ENCODE assay signal across 37 mouse cellular contexts in genomic region chr3:36064592-36065061, GRCm38 (mm10). TPM values are rescaled to one million over a fixed set of nuclear protein-coding genes. Genes with fewer than 3 reads are reported as not detected.
DNase-seq lines count a peak whose midpoint lies in the region; ATAC-seq and TF ChIP-seq lines count a peak whose summit lies in the region.
"Had no signal": no experiment of that assay in that cellular context is flagged by ENCODE, and none has a peak within 500 bp of the region (broad histone marks: within the 10 kb centered on the region; RNA-seq: fewer than 3 reads in every experiment).

No protein-coding gene starts in this region.

- H3K27ac ChIP-seq in spleen, adult 2 months (ENCODE audit: insufficient read depth, low read length), result peak overlapping the region; percentile 75
- H3K27ac ChIP-seq in CH12.LX (ENCODE audit: insufficient read depth, low read depth), result peak overlapping the region; percentile 97
- H3K27ac ChIP-seq: forebrain, embryonic 12.5 days; heart, embryonic 15.5 days; kidney, postnatal 0 days; limb, embryonic 13.5 days; liver, embryonic 12.5 days; midbrain, embryonic 13.5 days had no signal

- peak; percentile 26 for ATAC-seq in granulocyte monocyte progenitor cell, adult 5-6 weeks (replicated peaks; ENCODE audit: poor library complexity, severe bottlenecking)
- ATAC-seq in neutrophil, adult 5-6 weeks (ENCODE audit: extremely low read depth, insufficient number of reproducible peaks, low FRiP score, poor library complexity, severe bottlenecking), result peak; percentile 53; the same call in 1 of the 2 replicates
- ATAC-seq: forebrain, postnatal 0 days; hindbrain, embryonic 16.5 days; intestine, embryonic 16.5 days; liver, embryonic 12.5 days; liver, postnatal 0 days; lung, postnatal 0 days; Patski had no signal

- peak overlapping the region; percentile 61; the same call in 1 of the 2 replicates for H3K9ac ChIP-seq in CH12.LX (ENCODE audit: insufficient read depth, low read depth)
- H3K9ac ChIP-seq: forebrain, embryonic 12.5 days; heart, embryonic 15.5 days; limb, embryonic 13.5 days; liver, embryonic 12.5 days; liver, postnatal 0 days; midbrain, embryonic 13.5 days had no signal

- DNase-seq in spleen, adult 2 months (ENCODE audit: low read depth in 1 of 2, low spot score in 2 of 2), result peak in 1 of 2 experiments; percentile 55
- no peak for DNase-seq in spleen, postnatal 14 days (ENCODE audit: low spot score in 2 of 2)
- DNase-seq in CH12.LX (ENCODE audit: extremely low read depth), result peak; percentile 89
- DNase-seq in thymus, postnatal 0 days (ENCODE audit: low spot score), result no peak
- DNase-seq in urinary bladder, postnatal 14 days (ENCODE audit: low spot score), result no peak
- DNase-seq in adrenal gland, postnatal 36 days, result no peak
- DNase-seq: cerebellum, adult 8-10 months; cerebellum, postnatal 25 days; forebrain, postnatal 0 days; kidney, adult 8-10 months; kidney, postnatal 4 days; liver, postnatal 0 days had no signal

- no peak for TF ChIP-seq CTCF in spleen, adult 2 months (IDR thresholded peaks at IDR 0.05; ENCODE audit: extremely low read depth, insufficient read depth, insufficient read length, insufficient replicate concordance)
- no peak for TF ChIP-seq CTCF in CH12.LX (conservative IDR thresholded peaks at IDR 0.05 in 1 of 2, IDR thresholded peaks at IDR 0.05 in 1 of 2; ENCODE audit: low read depth in 2 of 2, low read length in 2 of 2)

- H3K4me2 ChIP-seq in CH12.LX (ENCODE audit: insufficient read depth, low read depth, poor library complexity, severe bottlenecking), result peak overlapping the region; percentile 47

- no peak for TF ChIP-seq RAD21 in CH12.LX (IDR thresholded peaks at IDR 0.05; ENCODE audit: low read depth, low read length)

- peak; percentile 83 for TF ChIP-seq EP300 in CH12.LX (IDR thresholded peaks at IDR 0.05; ENCODE audit: low read length)

- 11% methylated on average over 1 of the region's 1 CpGs for WGBS in spleen, adult 2 months

- no peak overlapping the region for H3K4me3 ChIP-seq in spleen, adult 2 months (ENCODE audit: extremely low read depth, insufficient read depth, insufficient read length)
- H3K4me3 ChIP-seq in CH12.LX (replicated peaks in 1 of 3; ENCODE audit: low read depth in 2 of 3, low read length in 2 of 3, poor library complexity in 1 of 3), result no peak overlapping the region

- TF ChIP-seq POLR2A in spleen, adult 2 months (IDR thresholded peaks at IDR 0.05; ENCODE audit: low read depth, low read length), result no peak
- 0 out of 2 replicates have a peak, but pooled peaks have one; percentile 10 for TF ChIP-seq POLR2A in CH12.LX (IDR thresholded peaks at IDR 0.05; ENCODE audit: low read depth, low read length)

- no peaks in the 10 kb centered on the region for H3K9me3 ChIP-seq in CH12.LX (replicated peaks; ENCODE audit: low read length)
- H3K9me3 ChIP-seq: forebrain, embryonic 12.5 days; heart, embryonic 15.5 days; limb, embryonic 13.5 days; liver, embryonic 12.5 days; midbrain, embryonic 13.5 days had no signal

- H3K4me1 ChIP-seq in spleen, adult 2 months (ENCODE audit: control insufficient read depth, insufficient read depth, insufficient read length), result peaks cover 13% of the 10 kb centered on the region
- H3K4me1 ChIP-seq in CH12.LX (ENCODE audit: control insufficient read depth in 1 of 2, insufficient read depth in 2 of 2), result peaks cover 11 to 60% of the 10 kb centered on the region in 2 experiments

- in situ Hi-C loops in CH12.LX (cut with MboI; ENCODE audit: low pct_ligation_motif_present, low pct_unique_long_range_greater_than_20kb, low sequenced_read_pairs), result loop anchor here (10.0 kb wide), 1 partner anchor 370 kb away; no protein-coding TSS in a partner anchor

- H3K27me3 ChIP-seq in spleen, adult 2 months (ENCODE audit: control insufficient read depth, insufficient read depth, low read length), result no peaks in the 10 kb centered on the region
- H3K27me3 ChIP-seq in CH12.LX (replicated peaks), result no peaks in the 10 kb centered on the region

- H3K36me3 ChIP-seq in spleen, adult 2 months (ENCODE audit: control insufficient read depth, insufficient read depth, low read length), result no peaks in the 10 kb centered on the region
- peaks cover 10 to 18% of the 10 kb centered on the region in 2 experiments for H3K36me3 ChIP-seq in CH12.LX (replicated peaks in 1 of 2; ENCODE audit: control insufficient read depth in 1 of 2, insufficient read depth in 1 of 2, low read length in 1 of 2)
- H3K36me3 ChIP-seq: forebrain, embryonic 12.5 days; heart, embryonic 15.5 days; midbrain, embryonic 13.5 days had no signal

- dilution Hi-C loops in CH12.LX (cut with MboI; ENCODE audit: extremely low pct_ligation_motif_present, extremely low pct_unique_long_range_greater_than_20kb, low sequenced_read_pairs), result no loop called here

- H3K79me2 ChIP-seq in CH12.LX (replicated peaks; ENCODE audit: control insufficient read depth, extremely low read depth, insufficient read depth, poor library complexity, severe bottlenecking), result peaks cover 37% of the 10 kb centered on the region

TF ChIP-seq in CH12.LX, 34 proteins besides CTCF, POLR2A, EP300 and RAD21 (continues in another document):
- no peak for TF ChIP-seq USF1 (IDR thresholded peaks at IDR 0.05; ENCODE audit: low read depth, low read length)
- TF ChIP-seq ZNF384 (IDR thresholded peaks at IDR 0.05; ENCODE audit: low read depth, low read length), result peak; percentile 33; the same call in 1 of the 2 replicates
- TF ChIP-seq NRF1 (IDR thresholded peaks at IDR 0.05; ENCODE audit: low read depth, low read length), result no peak
- TF ChIP-seq IRF4 (IDR thresholded peaks at IDR 0.05; ENCODE audit: low read depth, low read length), result peak; percentile 92
- TF ChIP-seq E2F4 (IDR thresholded peaks at IDR 0.05; ENCODE audit: insufficient replicate concordance, low read depth, low read length), result no peak; the same call in 1 of the 2 replicates
- TF ChIP-seq ZKSCAN1 (IDR thresholded peaks at IDR 0.05; ENCODE audit: borderline replicate concordance, low read depth, low read length), result no peak
- TF ChIP-seq SMC3 (IDR thresholded peaks at IDR 0.05; ENCODE audit: low read depth, low read length), result no peak
- TF ChIP-seq MXI1 (IDR thresholded peaks at IDR 0.05; ENCODE audit: low read depth, low read length), result no peak
- TF ChIP-seq NELFE (IDR thresholded peaks at IDR 0.05; ENCODE audit: low read depth, low read length), result no peak
- peak; percentile 74 for TF ChIP-seq TBP (conservative IDR thresholded peaks at IDR 0.05; ENCODE audit: low read depth, low read length)
- TF ChIP-seq UBTF (IDR thresholded peaks at IDR 0.05; ENCODE audit: low read depth, low read length), result no peak
- no peak for TF ChIP-seq RCOR1 (conservative IDR thresholded peaks at IDR 0.05; ENCODE audit: low read depth, low read length)
- TF ChIP-seq KAT2A (IDR thresholded peaks at IDR 0.05; ENCODE audit: insufficient replicate concordance, low read length), result no peak
- 0 out of 2 replicates have a peak, but pooled peaks have one; percentile 21 for TF ChIP-seq JUN (IDR thresholded peaks at IDR 0.05; ENCODE audit: insufficient read depth, low read depth, low read length)
- no peak for TF ChIP-seq MYC (IDR thresholded peaks at IDR 0.05; ENCODE audit: low read depth, low read length)
- no peak for TF ChIP-seq MAFK (IDR thresholded peaks at IDR 0.05; ENCODE audit: insufficient replicate concordance, low read length)
- no peak for TF ChIP-seq HCFC1 (IDR thresholded peaks at IDR 0.05; ENCODE audit: low read depth, low read length)
- no peak for TF ChIP-seq CHD2 (IDR thresholded peaks at IDR 0.05; ENCODE audit: low read length)
- TF ChIP-seq JUND (conservative IDR thresholded peaks at IDR 0.05; ENCODE audit: low read depth, low read length), result peak; percentile 39; the same call in 1 of the 2 replicates
- peak; percentile 45; the same call in 1 of the 2 replicates for TF ChIP-seq TCF12 (IDR thresholded peaks at IDR 0.05; ENCODE audit: low read depth, low read length)
- no peak for TF ChIP-seq MAX (IDR thresholded peaks at IDR 0.05; ENCODE audit: low read length)
- no peak for TF ChIP-seq CHD1 (IDR thresholded peaks at IDR 0.05; ENCODE audit: low read depth, low read length)
- TF ChIP-seq ELF1 (IDR thresholded peaks at IDR 0.05; ENCODE audit: low read depth, low read length), result peak; percentile 31; the same call in 1 of the 2 replicates
- peak; percentile 72 for TF ChIP-seq MEF2A (IDR thresholded peaks at IDR 0.05; ENCODE audit: borderline replicate concordance, low read depth, low read length)
- peak; percentile 68 for TF ChIP-seq ETS1 (conservative IDR thresholded peaks at IDR 0.05; ENCODE audit: low read depth, low read length)
- no peak; the same call in 1 of the 2 replicates for TF ChIP-seq ZMIZ1 (IDR thresholded peaks at IDR 0.05; ENCODE audit: low read depth, low read length)
- no peak for TF ChIP-seq PAX5 (IDR thresholded peaks at IDR 0.05; ENCODE audit: low read length)
- no peak for TF ChIP-seq USF2 (conservative IDR thresholded peaks at IDR 0.05; ENCODE audit: low read depth, low read length)
- TF ChIP-seq POLR2AphosphoS2 (IDR thresholded peaks at IDR 0.05; ENCODE audit: low read depth, low read length), result no peak
- TF ChIP-seq ZC3H11A (IDR thresholded peaks at IDR 0.05; ENCODE audit: low read depth, low read length), result no peak

RNA-seq across cellular contexts. Expression of gene Acad9, which starts 1.2 kb away (rescaled TPM):
- polyA plus RNA-seq in spleen, adult 2 months (2012; rRNA removed), result 8.9 and 9.2 TPM in 2 replicates
- total RNA-seq in CH12.LX (2012; rRNA removed) (61.7 and 62.2 TPM in 2 replicates), CH12.LX (2014; rRNA removed) (77.8 and 85.7 TPM in 2 replicates)
- 86.1 and 86.4 TPM in 2 replicates for polyA plus RNA-seq in CH12.LX (2012; ENCODE audit: insufficient read length, low read depth)
- 36.5 and 49.0 TPM in 2 replicates for total RNA-seq in granulocyte monocyte progenitor cell, adult 5-6 weeks (2014; fragmentation: Nextera tagmentation)
- 48.7 and 70.9 TPM in 2 replicates for total RNA-seq in granulocyte monocyte progenitor cell, adult 5-6 weeks (2017)
- 19.4 and 21.6 TPM in 2 replicates for total RNA-seq in neutrophil, adult 5-6 weeks (2017)
- 65.4 and 68.9 TPM in 2 replicates for polyA plus RNA-seq in thymus, postnatal 0 days (2015; fragmentation: Nextera tagmentation; extraction: Ambion mirVana)
- 10 to 100 TPM; 42.6 to 51.5 TPM for total RNA-seq in adrenal gland, postnatal 36 days (2021)

RNA-seq across cellular contexts. Expression of gene Ccdc144b, which starts 11.3 kb away (rescaled TPM):
- not detected in 2 replicates for polyA plus RNA-seq in spleen, adult 2 months (2012; rRNA removed)
- total RNA-seq in CH12.LX (2012; rRNA removed) (0.04 TPM in 1 of 2 replicates, not detected in the other), CH12.LX (2014; rRNA removed) (not detected in 2 replicates)
- 0.05 and 0.10 TPM in 2 replicates for polyA plus RNA-seq in CH12.LX (2012; ENCODE audit: insufficient read length, low read depth)
- not detected in 2 replicates for total RNA-seq in granulocyte monocyte progenitor cell, adult 5-6 weeks (2014; fragmentation: Nextera tagmentation)
- not detected in 2 replicates for total RNA-seq in granulocyte monocyte progenitor cell, adult 5-6 weeks (2017)
- 0.12 TPM in 1 of 2 replicates, not detected in the other for total RNA-seq in neutrophil, adult 5-6 weeks (2017)
- polyA plus RNA-seq in thymus, postnatal 0 days (2015; fragmentation: Nextera tagmentation; extraction: Ambion mirVana), result 0.03 and 0.05 TPM in 2 replicates
- total RNA-seq in adrenal gland, postnatal 36 days (2021), result under 1 TPM; 0.07 to 0.10 TPM
- total RNA-seq: adrenal gland, postnatal 4 days; forebrain, postnatal 0 days; gastrocnemius, adult 8-10 months; heart, postnatal 25 days; layer of hippocampus, adult 8-10 months; layer of hippocampus, postnatal 25 days; left cerebral cortex, adult 8-10 months; left cerebral cortex, postnatal 36 days; megakaryocyte-erythroid progenitor cell, adult 5-6 weeks; MEL had no signal
- polyA plus RNA-seq: embryonic facial prominence, embryonic 14.5 days; erythroblast, embryonic 14.5 days; forebrain, embryonic 12.5 days; forebrain, postnatal 0 days; hindbrain, embryonic 11.5 days; hindbrain, embryonic 16.5 days; intestine, embryonic 16.5 days; kidney, postnatal 0 days; liver, embryonic 12.5 days; liver, postnatal 0 days; lung, postnatal 0 days; midbrain, embryonic 13.5 days; neural tube, embryonic 11.5 days; Patski had no signal
